In genomic region chr12:52317635-52318034, GRCm38 (mm10) we compare ENCODE assay signal across 23 mouse cellular contexts.
DNase-seq lines count a peak whose midpoint lies in the region; ATAC-seq lines count a peak whose summit lies in the region.
"Had no signal": no experiment of that assay in that cellular context is flagged by ENCODE, and none has a peak within 500 bp of the region (broad histone marks: within the 10 kb centered on the region; RNA-seq: fewer than 3 reads in every experiment).

No protein-coding gene starts in this region.

- H3K36me3 ChIP-seq in kidney, embryonic 15.5 days, result no peaks in the 10 kb centered on the region
- H3K36me3 ChIP-seq: embryonic facial prominence, embryonic 12.5 days; embryonic facial prominence, embryonic 15.5 days; hindbrain, embryonic 12.5 days; hindbrain, embryonic 15.5 days had no signal

- H3K9ac ChIP-seq in kidney, embryonic 15.5 days, result no peak overlapping the region
- H3K9ac ChIP-seq: embryonic facial prominence, embryonic 12.5 days; embryonic facial prominence, embryonic 15.5 days; forebrain, postnatal 0 days; hindbrain, embryonic 12.5 days; hindbrain, embryonic 15.5 days had no signal

- ATAC-seq in kidney, embryonic 15.5 days (replicated peaks; ENCODE audit: low FRiP score), result peak; percentile 54; the same call in 1 of the 2 replicates
- no peak for ATAC-seq in megakaryocyte progenitor cell, adult 5-6 weeks (replicated peaks; ENCODE audit: poor library complexity)
- ATAC-seq: CD4-positive, CD25-positive, alpha-beta regulatory T cell, adult 4 months; forebrain, embryonic 14.5 days; forebrain, postnatal 0 days had no signal

- WGBS in kidney, embryonic 15.5 days, result 45% methylated on average over 6 of the region's 6 CpGs

- H3K27me3 ChIP-seq in kidney, embryonic 15.5 days, result no peaks in the 10 kb centered on the region
- H3K27me3 ChIP-seq: embryonic facial prominence, embryonic 12.5 days; embryonic facial prominence, embryonic 15.5 days; hindbrain, embryonic 12.5 days; hindbrain, embryonic 15.5 days had no signal

- DNase-seq in kidney, adult 8-10 months, result no peak
- peak; percentile 8 for DNase-seq in ES-CJ7 (ENCODE audit: low read depth, low spot score)
- peak; percentile 21 for DNase-seq in R1 (ENCODE audit: low read depth, low spot score)
- DNase-seq in urinary bladder, adult 2 months (ENCODE audit: low spot score), result no peak
- DNase-seq: adrenal gland, adult 8-10 months; adrenal gland, postnatal 25 days; cerebellum, adult 11-12 months; cerebellum, adult 8-10 months; cerebellum, postnatal 10 days; cerebellum, postnatal 36 days; forebrain, postnatal 0 days; gastrocnemius, adult 2 months; gastrocnemius, postnatal 14 days; heart, adult 11 months had no signal

- H3K27ac ChIP-seq in kidney, embryonic 15.5 days, result no peak overlapping the region
- H3K27ac ChIP-seq: embryonic facial prominence, embryonic 12.5 days; embryonic facial prominence, embryonic 15.5 days; gastrocnemius, adult 2 months; hindbrain, embryonic 12.5 days; hindbrain, embryonic 15.5 days had no signal

- no peak overlapping the region for H3K4me3 ChIP-seq in kidney, embryonic 15.5 days (replicated peaks)
- H3K4me3 ChIP-seq: embryonic facial prominence, embryonic 12.5 days; embryonic facial prominence, embryonic 15.5 days; gastrocnemius, adult 2 months; hindbrain, embryonic 12.5 days; hindbrain, embryonic 15.5 days had no signal

- H3K9me3 ChIP-seq in kidney, embryonic 15.5 days (replicated peaks), result peaks cover 4% of the 10 kb centered on the region
- H3K9me3 ChIP-seq: hindbrain, embryonic 12.5 days; hindbrain, embryonic 15.5 days had no signal

- no peaks in the 10 kb centered on the region for H3K4me1 ChIP-seq in kidney, embryonic 15.5 days
- H3K4me1 ChIP-seq: embryonic facial prominence, embryonic 12.5 days; embryonic facial prominence, embryonic 15.5 days; hindbrain, embryonic 12.5 days; hindbrain, embryonic 15.5 days had no signal

- no peak overlapping the region for H3K4me2 ChIP-seq in kidney, embryonic 15.5 days
- H3K4me2 ChIP-seq: embryonic facial prominence, embryonic 12.5 days; embryonic facial prominence, embryonic 15.5 days; heart, embryonic 11.5 days; hindbrain, embryonic 12.5 days; hindbrain, embryonic 15.5 days had no signal

Comparison
In these comparisons a context has a peak if more than half of its experiments do, and no peak if none do; other contexts are left out.
1. DNase-seq: peak in ES-CJ7 (single experiment) and R1 (single experiment); none in kidney, adult 8-10 months (0 of 2) and urinary bladder, adult 2 months (single experiment).